Mouse (Mus musculus) hindbrain, postnatal 0 days (tissue): ENCODE measurements at regions not wholly inside any gene's neighbourhood (a gene's known extent, or its start where the extent isn't known, plus 50 kb on each side); places are given as distances from the start of the nearest gene placed in this dataset.

ENCODE experiments used
- ATAC-seq: fragments of 200-750 bp; cut with Nextera tagmentation; 2 replicates; pipeline ENCODE4 v1.8.0; 2017; ENCODE audit warnings: mild to moderate bottlenecking, moderate TSS enrichment, moderate library complexity
- DNase-seq: peaks from one replicate; pipeline ENCODE4 v3.0.0-alpha.2; 2015; ENCODE audit warnings: low spot score
- H3K27ac ChIP-seq: fragments of 300-500 bp; sonication (generic); 2 replicates; pipeline ENCODE4 v1.5.1; 2014; ENCODE audit warnings: mild to moderate bottlenecking
- H3K27me3 ChIP-seq: fragments of 300-500 bp; sonication (generic); 2 replicates; pipeline ENCODE4 v1.6.1; 2014; ENCODE audit warnings: low read length, mixed read lengths; ENCODE audit not compliant: insufficient read depth
- H3K36me3 ChIP-seq: fragments of 300-500 bp; sonication (generic); 2 replicates; pipeline ENCODE4 v1.6.1; 2014; ENCODE audit warnings: low read length, mixed read lengths; ENCODE audit not compliant: insufficient read depth
- H3K4me1 ChIP-seq: fragments of 300-500 bp; sonication (generic); 2 replicates; pipeline ENCODE4 v1.6.1; 2014; ENCODE audit warnings: antibody characterized with exemption, low read length, mixed read lengths; ENCODE audit not compliant: insufficient read depth
- H3K4me2 ChIP-seq: fragments of 300-500 bp; sonication (generic); 2 replicates; pipeline ENCODE4 v1.6.1; 2014; ENCODE audit warnings: low read depth, mild to moderate bottlenecking, low read length, moderate library complexity, mixed read lengths
- H3K4me3 ChIP-seq: fragments of 300-500 bp; sonication (generic); 2 replicates; pipeline ENCODE4 v1.5.1; 2014; ENCODE audit warnings: low read length
- H3K9ac ChIP-seq: fragments of 300-500 bp; sonication (generic); replicated peaks from 2 replicates; pipeline ENCODE4 v1.6.1; 2014; ENCODE audit warnings: mild to moderate bottlenecking, low read length, moderate library complexity, mixed read lengths
- H3K9me3 ChIP-seq: fragments of 300-500 bp; sonication (generic); 2 replicates; pipeline ENCODE4 v1.6.1; 2016; ENCODE audit warnings: low read length, mixed read lengths
- CTCF ChIP-seq: IDR thresholded peaks from 2 replicates; pipeline ENCODE4 v1.5.1; 2016; ENCODE audit warnings: antibody characterized with exemption, control low read depth, low read depth
- WGBS: fragments of 180-500 bp; shearing (Covaris S2); extraction: QIAGEN DNeasy Blood & Tissue Kit; methylation state at CpG from one replicate; pipeline ENCODE4 v1.1.7; 2014; 5-methylcytosine and 5-hydroxymethylcytosine counted together

DNA sequence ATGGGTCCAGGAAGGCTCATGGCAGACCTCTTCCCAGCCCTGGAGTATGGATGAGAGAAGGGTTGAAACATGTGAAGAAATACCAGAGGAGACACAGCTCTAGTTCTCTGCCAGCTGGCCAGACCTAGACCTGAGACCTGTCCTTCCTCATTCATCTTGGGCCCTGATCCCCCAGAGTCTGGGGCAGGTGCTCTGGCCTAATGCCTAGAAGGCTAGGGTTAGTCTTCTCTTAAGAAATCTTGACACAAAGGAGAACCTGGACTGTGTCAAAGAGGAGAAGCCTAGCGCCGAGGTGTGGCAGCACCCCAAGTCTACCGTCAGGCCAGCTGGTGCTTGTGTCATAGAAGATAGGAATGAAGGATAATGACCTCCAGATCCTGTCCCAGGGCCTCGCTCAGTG is 118.2 kb upstream of the Arntl start:
- ATAC-seq (no peak), DNase-seq (no peak)
- Histone ChIP-seq H3K4me1 (no peaks in the 10 kb centered on the region), H3K4me3 (no peak overlapping the region), H3K4me2 (no peak overlapping the region), H3K27ac (no peak overlapping the region), H3K9ac (no peak overlapping the region), H3K36me3 (no peaks in the 10 kb centered on the region), H3K9me3 (no peaks in the 10 kb centered on the region), H3K27me3 (no peaks in the 10 kb centered on the region)
- 67% methylated on average over 4 of the region's 4 CpGs for WGBS
- TF ChIP-seq CTCF, result no peak

DNA sequence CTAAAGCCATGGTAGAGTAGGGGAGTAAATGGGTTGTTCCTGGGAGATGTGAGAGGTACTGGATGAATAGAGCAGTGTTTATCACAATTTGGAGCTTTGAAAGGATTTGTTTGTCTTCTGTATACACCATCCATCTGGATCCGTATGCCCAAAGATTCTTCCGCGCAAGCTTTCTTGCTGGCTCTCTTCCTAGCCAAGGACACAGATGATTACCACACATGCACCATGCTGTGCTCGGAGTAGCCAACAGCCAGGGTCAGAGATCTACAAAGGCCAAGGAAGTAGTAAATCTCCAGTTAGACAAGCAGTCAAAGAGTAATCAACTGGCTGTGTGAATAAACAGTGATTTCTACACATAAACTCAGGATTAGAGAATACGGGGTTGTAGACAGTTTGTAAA is 113.3 kb upstream of the Arntl start:
- WGBS, result 46% methylated on average over 5 of the region's 5 CpGs
- no peak overlapping the region for H3K9ac ChIP-seq
- no peak for ATAC-seq
- H3K4me2 ChIP-seq, result no peak overlapping the region
- no peak overlapping the region for H3K4me3 ChIP-seq
- H3K27ac ChIP-seq, result no peak overlapping the region
- H3K4me1 ChIP-seq, result no peaks in the 10 kb centered on the region
- H3K9me3 ChIP-seq, result no peaks in the 10 kb centered on the region
- DNase-seq, result peak; percentile 18
- TF ChIP-seq CTCF, result no peak
- H3K36me3 ChIP-seq, result no peaks in the 10 kb centered on the region
- no peaks in the 10 kb centered on the region for H3K27me3 ChIP-seq

DNA sequence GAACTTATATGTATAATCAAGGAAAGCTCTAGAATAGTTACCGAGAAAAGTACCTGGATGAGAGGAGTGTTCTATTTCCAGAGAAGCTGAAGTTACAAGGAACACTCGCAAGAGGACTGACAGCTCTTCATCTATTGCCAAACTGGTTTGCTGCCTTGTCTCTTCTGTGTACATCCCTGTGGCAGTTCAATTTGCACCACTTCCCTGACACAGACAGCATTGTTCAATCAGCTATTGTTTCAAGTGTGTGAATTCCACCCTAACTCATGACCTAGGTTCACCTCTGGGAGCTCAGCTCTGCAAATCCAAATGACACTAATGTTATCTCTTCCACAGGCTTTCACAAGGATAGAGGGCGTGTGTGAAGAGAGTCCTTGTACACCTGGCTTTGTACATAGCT is 112.2 kb upstream of the Arntl start:
- TF ChIP-seq CTCF, result no peak
- 75% methylated on average over 3 of the region's 3 CpGs for WGBS
- DNase-seq (no peak), ATAC-seq (no peak)
- H3K36me3 ChIP-seq, result no peaks in the 10 kb centered on the region
- no peaks in the 10 kb centered on the region for H3K27me3 ChIP-seq
- no peak overlapping the region for H3K4me2 ChIP-seq
- no peaks in the 10 kb centered on the region for H3K4me1 ChIP-seq
- H3K9me3 ChIP-seq, result no peaks in the 10 kb centered on the region
- no peak overlapping the region for H3K9ac ChIP-seq
- H3K4me3 ChIP-seq, result no peak overlapping the region
- no peak overlapping the region for H3K27ac ChIP-seq

DNA sequence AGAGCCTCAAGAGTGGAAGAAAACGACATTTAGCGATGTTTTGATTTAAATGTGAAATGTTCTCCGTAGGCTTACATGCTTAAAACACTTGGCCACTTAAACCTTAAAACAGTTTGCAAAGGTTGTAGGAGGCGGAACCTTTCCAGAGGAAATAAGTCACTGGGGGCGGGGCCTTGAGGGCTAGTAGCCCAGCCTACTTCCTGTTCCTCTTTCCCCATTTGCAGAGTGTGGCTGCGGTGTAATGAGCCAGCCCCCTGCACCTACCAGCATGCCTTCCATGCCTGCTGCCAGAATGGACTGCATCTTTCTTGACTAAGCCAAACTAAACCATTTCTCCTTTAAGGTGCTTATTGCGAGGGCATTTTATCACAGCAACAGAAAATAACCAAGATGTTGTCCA is 103.0 kb upstream of the Arntl start:
- Histone ChIP-seq H3K4me2 (no peak overlapping the region), H3K9me3 (no peaks in the 10 kb centered on the region), H3K9ac (no peak overlapping the region), H3K36me3 (no peaks in the 10 kb centered on the region), H3K27me3 (no peaks in the 10 kb centered on the region), H3K27ac (no peak overlapping the region), H3K4me1 (no peaks in the 10 kb centered on the region), H3K4me3 (no peak overlapping the region)
- DNase-seq (no peak), ATAC-seq (no peak)
- TF ChIP-seq CTCF, result no peak
- 89% methylated on average over 7 of the region's 7 CpGs for WGBS

DNA sequence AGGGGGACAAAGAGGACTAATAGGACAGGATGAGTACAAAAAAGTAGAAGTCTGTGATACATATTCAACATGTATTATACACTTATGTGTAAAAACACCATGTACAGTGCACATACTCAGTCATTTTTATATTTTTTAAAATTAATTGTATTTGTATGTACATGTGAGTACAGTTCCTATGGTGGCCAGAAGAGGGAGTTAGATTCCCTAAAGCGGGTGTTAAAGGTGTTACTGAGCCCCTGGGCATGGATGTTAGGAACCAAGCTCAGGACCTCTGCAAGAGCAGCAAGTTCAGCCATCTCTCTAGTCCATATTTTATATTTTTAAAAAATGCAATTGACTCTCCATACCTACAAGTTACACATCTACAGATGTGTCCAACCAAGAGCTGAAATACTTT is 101.9 kb upstream of the Arntl start:
- peak; percentile 22 for TF ChIP-seq CTCF
- Histone ChIP-seq H3K4me1 (no peaks in the 10 kb centered on the region), H3K9ac (no peak overlapping the region), H3K9me3 (no peaks in the 10 kb centered on the region), H3K27ac (no peak overlapping the region), H3K4me3 (no peak overlapping the region), H3K4me2 (no peak overlapping the region), H3K27me3 (no peaks in the 10 kb centered on the region), H3K36me3 (no peaks in the 10 kb centered on the region)
- DNase-seq (no peak), ATAC-seq (no peak)
- 45% methylated on average over 1 of the region's 1 CpGs for WGBS

DNA sequence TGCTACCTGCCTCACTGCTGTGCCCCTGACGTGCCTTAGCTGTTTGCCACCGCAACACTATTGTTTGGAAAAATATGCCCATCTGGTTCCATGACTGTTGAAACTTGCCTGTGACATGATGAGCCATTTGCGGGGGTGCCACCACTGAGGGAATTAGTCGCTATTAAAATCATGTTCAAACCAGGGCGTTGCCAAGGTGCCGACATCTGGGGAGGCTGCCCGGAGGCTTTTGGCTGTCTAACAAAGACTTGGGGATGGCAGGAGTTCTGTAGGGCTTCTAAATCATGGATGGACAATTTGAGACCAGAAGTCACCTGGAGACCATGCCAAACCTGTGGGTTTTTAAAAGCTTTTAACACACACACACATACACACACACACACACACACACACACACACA is 100.5 kb upstream of the Arntl start:
- H3K27me3 ChIP-seq, result no peaks in the 10 kb centered on the region
- H3K4me2 ChIP-seq, result no peak overlapping the region
- H3K9me3 ChIP-seq, result no peaks in the 10 kb centered on the region
- H3K4me3 ChIP-seq, result no peak overlapping the region
- WGBS, result 41% methylated on average over 7 of the region's 7 CpGs
- no peak for TF ChIP-seq CTCF
- no peak overlapping the region for H3K9ac ChIP-seq
- DNase-seq (no peak), ATAC-seq (no peak)
- no peak overlapping the region for H3K27ac ChIP-seq
- H3K4me1 ChIP-seq, result no peaks in the 10 kb centered on the region
- no peaks in the 10 kb centered on the region for H3K36me3 ChIP-seq

DNA sequence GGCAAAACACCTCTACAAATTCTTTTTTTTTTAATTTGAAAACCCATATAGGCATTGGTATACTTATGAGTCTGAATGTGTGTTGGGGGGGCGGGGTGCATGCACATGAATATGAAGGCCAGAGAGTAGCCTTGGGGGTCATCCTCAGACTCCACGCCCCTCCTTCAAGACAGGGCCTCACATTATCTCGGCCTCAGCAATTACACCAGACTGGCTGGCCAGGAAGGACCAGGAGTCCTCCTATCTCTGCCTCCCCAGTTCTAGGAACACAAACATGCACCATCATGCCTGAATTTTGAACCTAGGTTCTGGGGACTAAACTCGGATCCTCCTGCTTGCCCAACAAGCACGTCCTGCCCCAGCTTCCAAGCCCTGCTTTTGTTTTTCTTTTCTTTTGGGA is 99.3 kb upstream of the Arntl start:
- Histone ChIP-seq H3K36me3 (no peaks in the 10 kb centered on the region), H3K4me1 (no peaks in the 10 kb centered on the region), H3K4me2 (no peak overlapping the region), H3K27ac (no peak overlapping the region), H3K9ac (no peak overlapping the region), H3K9me3 (no peaks in the 10 kb centered on the region), H3K27me3 (no peaks in the 10 kb centered on the region), H3K4me3 (no peak overlapping the region)
- DNase-seq (no peak), ATAC-seq (no peak)
- TF ChIP-seq CTCF, result no peak
- WGBS, result 88% methylated on average over 5 of the region's 5 CpGs
